Mouse (Mus musculus) ES-Bruce4 (cell line): ENCODE results near the gene Ifi203.
"Not testable (repeated sequence)": the region's sequence is repeated elsewhere in the genome, so short reads cannot be mapped to it uniquely, and the experiment has no call there.

Source experiments
- CTCF ChIP-seq: IDR thresholded peaks from one replicate; pipeline ENCODE4 v1.8.1; 2011; ENCODE audit warnings: low read depth, low read length
- EP300 ChIP-seq: IDR thresholded peaks from 2 replicates; pipeline ENCODE4 v1.6.1; 2011; ENCODE audit warnings: low read depth, low read length; ENCODE audit not compliant: insufficient read depth

GRCm38 (mm10) chr1:173961491-173961890 lies 19.0 kb upstream of the Ifi203 start:
- not testable (repeated sequence) for TF ChIP-seq CTCF, EP300
